Mouse (Mus musculus): ENCODE measurements around the gene Tarbp1. TPM values are rescaled to one million over a fixed set of nuclear protein-coding genes. Genes with fewer than 3 reads are reported as not detected.

Tarbp1 gene
- polyA plus RNA-seq, 1 experiment from 2014 or later = 1.6 TPM

- Histone ChIP-seq H3K4me3 (no peak overlapping the region), H3K27ac (replicated peaks) (no peak overlapping the region), H3K27me3 (no peaks in the 10 kb centered on the region), H3K9ac (no peak overlapping the region), H3K4me1 (replicated peaks) (no peaks in the 10 kb centered on the region), H3K9me3 (no peaks in the 10 kb centered on the region), H3K4me2 (no peak overlapping the region), H3K36me3 (no peaks in the 10 kb centered on the region)
- 88% methylated on average over 4 of the region's 4 CpGs for WGBS
- ATAC-seq (ENCODE audit: low read depth) = no peak
Observed at GRCm38 (mm10) chr8:126387566-126387965, 87.3 kb downstream of the Tarbp1 start.

GRCm38 (mm10) chr8:126382749-126383148, 92.1 kb downstream of the Tarbp1 start:
- Histone ChIP-seq H3K4me1 (replicated peaks) (no peaks in the 10 kb centered on the region), H3K27me3 (no peaks in the 10 kb centered on the region), H3K4me2 (no peak overlapping the region), H3K9ac (no peak overlapping the region), H3K4me3 (no peak overlapping the region), H3K27ac (replicated peaks) (no peak overlapping the region), H3K36me3 (no peaks in the 10 kb centered on the region), H3K9me3 (no peaks in the 10 kb centered on the region)
- 70% methylated on average over 5 of the region's 5 CpGs for WGBS
- no peak for ATAC-seq (ENCODE audit: low read depth)

- WGBS = 40% methylated on average over 14 of the region's 14 CpGs
Observed at GRCm38 (mm10) chr8:126382216-126382615, 92.6 kb downstream of the Tarbp1 start.

GRCm38 (mm10) chr8:126381299-126381698, 93.6 kb downstream of the Tarbp1 start:
- H3K9me3 ChIP-seq = no peaks in the 10 kb centered on the region
- no peaks in the 10 kb centered on the region for H3K27me3 ChIP-seq
- no peaks in the 10 kb centered on the region for H3K36me3 ChIP-seq
- H3K4me2 ChIP-seq = no peak overlapping the region
- WGBS = 76% methylated on average over 7 of the region's 7 CpGs
- no peak overlapping the region for H3K9ac ChIP-seq
- H3K27ac ChIP-seq (replicated peaks) = no peak overlapping the region
- H3K4me1 ChIP-seq (replicated peaks) = no peaks in the 10 kb centered on the region
- H3K4me3 ChIP-seq = no peak overlapping the region
- ATAC-seq (ENCODE audit: low read depth) = no peak

More at GRCm38 (mm10) chr8:126382216-126382615, 92.6 kb downstream of the Tarbp1 start:
- Histone ChIP-seq H3K4me1 (replicated peaks) (no peaks in the 10 kb centered on the region), H3K27ac (replicated peaks) (no peak overlapping the region), H3K4me3 (no peak overlapping the region), H3K36me3 (no peaks in the 10 kb centered on the region), H3K4me2 (no peak overlapping the region), H3K27me3 (no peaks in the 10 kb centered on the region), H3K9me3 (no peaks in the 10 kb centered on the region), H3K9ac (no peak overlapping the region)
- ATAC-seq (ENCODE audit: low read depth) = no peak

- Histone ChIP-seq H3K36me3 (no peaks in the 10 kb centered on the region), H3K9ac (no peak overlapping the region), H3K4me2 (no peak overlapping the region), H3K27ac (replicated peaks) (no peak overlapping the region), H3K9me3 (no peaks in the 10 kb centered on the region), H3K27me3 (no peaks in the 10 kb centered on the region), H3K4me1 (replicated peaks) (no peaks in the 10 kb centered on the region), H3K4me3 (no peak overlapping the region)
- ATAC-seq (ENCODE audit: low read depth) = no peak
- WGBS = 50% methylated on average over 2 of the region's 2 CpGs
Observed at GRCm38 (mm10) chr8:126380141-126380540, 94.7 kb downstream of the Tarbp1 start.

GRCm38 (mm10) chr8:126379580-126379979, 95.3 kb downstream of the Tarbp1 start:
- Histone ChIP-seq H3K9me3 (no peaks in the 10 kb centered on the region), H3K4me2 (no peak overlapping the region), H3K4me1 (replicated peaks) (no peaks in the 10 kb centered on the region), H3K9ac (no peak overlapping the region), H3K27me3 (no peaks in the 10 kb centered on the region), H3K27ac (replicated peaks) (no peak overlapping the region), H3K36me3 (no peaks in the 10 kb centered on the region), H3K4me3 (no peak overlapping the region)
- ATAC-seq (ENCODE audit: low read depth) = no peak
- WGBS = 88% methylated on average over 6 of the region's 6 CpGs

Other genes with a start within 250 kb of the Tarbp1 start
- gene Slc35f3, start 176.5 kb downstream of the Tarbp1 start, polyA plus RNA-seq (2015; fragmentation: Nextera tagmentation; extraction: Ambion mirVana) = 1.5 and 1.8 TPM in 2 replicates
- gene Coa6, start 52.5 kb downstream of the Tarbp1 start, polyA plus RNA-seq (2015; fragmentation: Nextera tagmentation; extraction: Ambion mirVana) = 46.7 and 48.1 TPM in 2 replicates
- 8.6 and 9.7 TPM in 2 replicates for gene Irf2bp2, start 118.9 kb upstream of the Tarbp1 start, polyA plus RNA-seq (2015; fragmentation: Nextera tagmentation; extraction: Ambion mirVana)